Mouse (Mus musculus) bone marrow, adult 2 months (tissue): ENCODE measurements at regions not wholly inside any gene's neighbourhood (a gene's known extent, or its start where the extent isn't known, plus 50 kb on each side); places are given as distances from the start of the nearest gene placed in this dataset.

Experiments
- CTCF ChIP-seq: fragments of 200-500 bp; IDR thresholded peaks from 2 replicates; pipeline ENCODE4 v1.5.1; 2011; ENCODE audit warnings: low read length, control low read depth; ENCODE audit not compliant: control insufficient read depth, insufficient read depth
- POLR2A ChIP-seq: fragments of 200-500 bp; IDR thresholded peaks from 2 replicates; pipeline ENCODE4 v1.6.1; 2011; ENCODE audit warnings: low read depth, mild to moderate bottlenecking, control low read depth, low read length, borderline replicate concordance; ENCODE audit not compliant: control insufficient read depth

- TF ChIP-seq CTCF (no peak), POLR2A (no peak)
Measured at GRCm38 (mm10) chr10:53469611-53470010, 89.9 kb upstream of the Cep85l start.
